Comparison of ENCODE assay signal across 9 mouse cellular contexts in genomic region chr11:95737811-95738210, GRCm38 (mm10). TPM values are rescaled to one million over a fixed set of nuclear protein-coding genes. Genes with fewer than 3 reads are reported as not detected.
DNase-seq lines count a peak whose midpoint lies in the region; ATAC-seq lines count a peak whose summit lies in the region.
"Had no signal": no experiment of that assay in that cellular context is flagged by ENCODE, and none has a peak within 500 bp of the region (broad histone marks: within the 10 kb centered on the region; RNA-seq: fewer than 3 reads in every experiment).

No protein-coding gene starts in this region.

- no peak for ATAC-seq in heart, embryonic 11.5 days (replicated peaks; ENCODE audit: insufficient number of reproducible peaks, low FRiP score, low TSS enrichment)
- ATAC-seq: forebrain, embryonic 14.5 days had no signal

- WGBS in heart, embryonic 11.5 days (ENCODE audit: insufficient replicate concordance): 71% methylated on average over 3 of the region's 3 CpGs

- H3K9ac ChIP-seq in heart, embryonic 11.5 days (ENCODE audit: low read depth, low read length): no peak overlapping the region

- intact Hi-C loops in heart, postnatal 10 days (cut with DNase I): no loop called here

- H3K4me1 ChIP-seq in heart, embryonic 11.5 days (ENCODE audit: control insufficient read depth, insufficient read depth, low read length): peaks cover 4% of the 10 kb centered on the region; the same call in 1 of the 2 replicates

- H3K4me2 ChIP-seq in heart, embryonic 11.5 days: no peak overlapping the region

- no peaks in the 10 kb centered on the region for H3K27me3 ChIP-seq in heart, embryonic 11.5 days (ENCODE audit: control insufficient read depth, insufficient read depth, low read length)

- H3K9me3 ChIP-seq in heart, embryonic 11.5 days (replicated peaks; ENCODE audit: control insufficient read depth, low read length): no peaks in the 10 kb centered on the region

- H3K36me3 ChIP-seq in heart, embryonic 11.5 days (ENCODE audit: control insufficient read depth, insufficient read depth, low read length): no peaks in the 10 kb centered on the region

- no peak overlapping the region for H3K27ac ChIP-seq in heart, embryonic 11.5 days (ENCODE audit: low read depth, low read length)

- H3K4me3 ChIP-seq in heart, embryonic 11.5 days (ENCODE audit: low read depth, low read length): no peak overlapping the region

- peak; percentile 28 to 33 for DNase-seq in heart, postnatal 10 days
- DNase-seq in urinary bladder, postnatal 36 days (ENCODE audit: low spot score in 2 of 2): peak; percentile 13 to 51
- DNase-seq in urinary bladder, postnatal 10 days (ENCODE audit: low spot score): no peak
- DNase-seq in kidney, postnatal 10 days: peak; percentile 50
- DNase-seq in T-cell, adult 2 months (ENCODE audit: low spot score): no peak
- DNase-seq in thymus, postnatal 14 days: no peak
- DNase-seq: thymus, postnatal 4 days had no signal

RNA-seq across cellular contexts. Expression of gene B130006D01Rik, which starts 14.4 kb away (rescaled TPM):
- under 1 TPM; 0.47 to 0.79 TPM for total RNA-seq in heart, postnatal 10 days (2021)
- polyA plus RNA-seq in heart, embryonic 11.5 days (2014; fragmentation: Nextera tagmentation; extraction: Ambion mirVana): 0.70 and 1.1 TPM in 2 replicates

RNA-seq across cellular contexts. Expression of gene Zfp652, which starts 25.3 kb away (rescaled TPM):
- 10 to 100 TPM; 48.9 to 52.2 TPM for total RNA-seq in heart, postnatal 10 days (2021)
- 5.6 and 7.3 TPM in 2 replicates for polyA plus RNA-seq in heart, embryonic 11.5 days (2014; fragmentation: Nextera tagmentation; extraction: Ambion mirVana)

Comparison
In these comparisons a context has a peak if more than half of its experiments do, and no peak if none do; other contexts are left out.
1. DNase-seq: peak in heart, postnatal 10 days (2 of 2), urinary bladder, postnatal 36 days (2 of 2) and kidney, postnatal 10 days (single experiment); none in urinary bladder, postnatal 10 days (single experiment), T-cell, adult 2 months (single experiment) and thymus, postnatal 14 days (single experiment).